Mouse (Mus musculus) heart, postnatal 0 days (tissue): ENCODE results near the gene Cst7. TPM values are rescaled to one million over a fixed set of nuclear protein-coding genes. Genes with fewer than 3 reads are reported as not detected.
A peak's percentile ranks its signal among the peaks of the same experiment; 100 is the strongest.

ENCODE experiments used
- ATAC-seq: fragments of 200-750 bp; cut with Nextera tagmentation; 2 replicates; pipeline ENCODE4 v1.8.0; 2017; ENCODE audit warnings: low read depth, moderate number of reproducible peaks, moderate library complexity; ENCODE audit not compliant: insufficient read depth
- DNase-seq: peaks from one replicate; pipeline ENCODE4 v3.0.0-alpha.2; 2016; ENCODE audit warnings: low spot score
- H3K27ac ChIP-seq: fragments of 300-500 bp; sonication (generic); 2 replicates; pipeline ENCODE4 v1.5.1; 2014; ENCODE audit warnings: low read depth, mild to moderate bottlenecking
- H3K27me3 ChIP-seq: fragments of 300-500 bp; sonication (generic); 2 replicates; pipeline ENCODE4 v1.6.1; 2014; ENCODE audit warnings: low read length, mixed read lengths; ENCODE audit not compliant: control insufficient read depth, insufficient read depth
- H3K36me3 ChIP-seq: fragments of 300-500 bp; sonication (generic); replicated peaks from 2 replicates; pipeline ENCODE4 v1.6.1; 2014; ENCODE audit warnings: low read length, mixed read lengths; ENCODE audit not compliant: control insufficient read depth, insufficient read depth
- H3K4me1 ChIP-seq: fragments of 300-500 bp; sonication (generic); 2 replicates; pipeline ENCODE4 v1.6.1; 2014; ENCODE audit warnings: antibody characterized with exemption; ENCODE audit not compliant: control insufficient read depth, insufficient read depth
- H3K4me2 ChIP-seq: fragments of 300-500 bp; sonication (generic); 2 replicates; pipeline ENCODE4 v1.6.1; 2014; ENCODE audit warnings: low read depth, mild to moderate bottlenecking, low read length, moderate library complexity
- H3K4me3 ChIP-seq: fragments of 300-500 bp; sonication (generic); 2 replicates; pipeline ENCODE4 v1.5.1; 2014; ENCODE audit warnings: low read depth, low read length
- H3K9ac ChIP-seq: fragments of 300-500 bp; sonication (generic); replicated peaks from 2 replicates; pipeline ENCODE4 v1.6.1; 2014; ENCODE audit warnings: low read depth, low read length, mixed read lengths
- H3K9me3 ChIP-seq: fragments of 300-500 bp; sonication (generic); replicated peaks from 2 replicates; pipeline ENCODE4 v1.6.1; 2016; ENCODE audit warnings: low read length; ENCODE audit not compliant: control insufficient read depth
- CTCF ChIP-seq: IDR thresholded peaks from 2 replicates; pipeline ENCODE4 v1.5.1; 2016; ENCODE audit warnings: antibody characterized with exemption, control low read depth, low read depth
- EP300 ChIP-seq: IDR thresholded peaks from 2 replicates; pipeline ENCODE4 v1.6.1; 2016; ENCODE audit warnings: antibody characterized with exemption, low read depth
- WGBS: fragments of 180-500 bp; shearing (Covaris S2); extraction: QIAGEN DNeasy Blood & Tissue Kit; methylation state at CpG from one replicate; pipeline ENCODE4 v1.1.7; 2014; 5-methylcytosine and 5-hydroxymethylcytosine counted together
- polyA plus RNA-seq: library from polyadenylated mRNA; unstranded; fragments of >200 nt; fragmentation: Nextera tagmentation; extraction: Ambion mirVana; gene quantifications from 2 replicates; pipeline ENCODE4 v1.2.1, GENCODE M21; 2015
- total RNA-seq: library from RNA; depleted of rRNA; stranded (reverse); fragments of >200 nt; gene quantifications from 2 replicates; pipeline ENCODE4 v1.2.3, GENCODE M21; 2014; ENCODE audit warnings: low replicate concordance; rRNA removed

Cst7 gene
- total and polyA plus RNA-seq, 2 experiments from 2014 or later: 0.12 TPM; not detected in 1

GRCm38 (mm10) chr2:150608872-150609560 is 38.8 kb downstream of the Cst7 start:
- peak overlapping the region; percentile 87 for H3K4me3 ChIP-seq
- under 1% methylated on average over 10 of the region's 10 CpGs for WGBS
- DNase-seq (peak; percentile 82), ATAC-seq (peak; percentile 50; the same call in 1 of the 2 replicates)
- H3K4me2 ChIP-seq: peak overlapping the region; percentile 98
- H3K36me3 ChIP-seq: no peaks in the 10 kb centered on the region
- no peaks in the 10 kb centered on the region for H3K4me1 ChIP-seq
- peak overlapping the region; percentile 83 for H3K9ac ChIP-seq
- no peaks in the 10 kb centered on the region for H3K9me3 ChIP-seq
- no peaks in the 10 kb centered on the region for H3K27me3 ChIP-seq
- peak overlapping the region; percentile 62 for H3K27ac ChIP-seq
- TF ChIP-seq CTCF (peak; percentile 94), EP300 (no peak)

- H3K27ac ChIP-seq: no peak overlapping the region
- H3K4me1 ChIP-seq: no peaks in the 10 kb centered on the region
- ATAC-seq: no peak
- no peak overlapping the region for H3K4me3 ChIP-seq
- no peak overlapping the region for H3K4me2 ChIP-seq
- no peaks in the 10 kb centered on the region for H3K36me3 ChIP-seq
- no peak overlapping the region for H3K9ac ChIP-seq
- H3K27me3 ChIP-seq: no peaks in the 10 kb centered on the region
- no peaks in the 10 kb centered on the region for H3K9me3 ChIP-seq
- TF ChIP-seq CTCF (no peak), EP300 (no peak)
- DNase-seq: no peak
- WGBS: 61% methylated on average over 3 of the region's 3 CpGs
Measured at GRCm38 (mm10) chr2:150610097-150610496, 39.9 kb downstream of the Cst7 start.

- no peak overlapping the region for H3K9ac ChIP-seq
- H3K4me1 ChIP-seq: no peaks in the 10 kb centered on the region
- H3K27me3 ChIP-seq: no peaks in the 10 kb centered on the region
- 43% methylated on average over 3 of the region's 3 CpGs for WGBS
- peaks cover 15% of the 10 kb centered on the region for H3K36me3 ChIP-seq
- TF ChIP-seq EP300 (no peak), CTCF (no peak)
- no peaks in the 10 kb centered on the region for H3K9me3 ChIP-seq
- H3K4me2 ChIP-seq: no peak overlapping the region
- no peak for ATAC-seq
- no peak overlapping the region for H3K4me3 ChIP-seq
- DNase-seq: no peak
- no peak overlapping the region for H3K27ac ChIP-seq
Measured at GRCm38 (mm10) chr2:150621698-150622097, 51.5 kb downstream of the Cst7 start.

DNA sequence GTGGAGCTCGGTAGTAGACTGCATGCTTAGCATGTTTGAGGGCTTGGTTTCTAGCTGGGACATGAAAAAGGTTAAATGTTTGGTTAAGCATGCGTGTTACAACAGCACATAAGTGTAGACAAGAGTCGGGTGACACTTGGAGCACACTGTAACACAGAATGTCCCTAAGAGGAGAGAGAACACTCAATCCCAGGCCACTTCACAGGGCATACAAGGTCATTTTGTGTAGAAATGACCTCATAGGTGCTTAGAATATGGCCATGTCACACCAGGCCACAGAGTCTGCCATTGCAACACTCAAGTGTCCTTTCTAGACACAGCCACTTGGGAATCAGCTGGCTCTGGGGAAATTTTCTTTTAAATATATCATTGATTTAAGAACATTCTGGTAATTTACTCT is 53.7 kb downstream of the Cst7 start:
- DNase-seq: no peak
- Histone ChIP-seq H3K9ac (no peak overlapping the region), H3K9me3 (no peaks in the 10 kb centered on the region), H3K4me3 (no peak overlapping the region), H3K4me1 (no peaks in the 10 kb centered on the region), H3K27me3 (no peaks in the 10 kb centered on the region), H3K27ac (no peak overlapping the region), H3K4me2 (no peak overlapping the region), H3K36me3 (peaks cover 9% of the 10 kb centered on the region)
- no peak for ATAC-seq
- WGBS: 74% methylated on average over 3 of the region's 3 CpGs
- TF ChIP-seq CTCF (no peak), EP300 (no peak)

GRCm38 (mm10) chr2:150624926-150625325 is 54.7 kb downstream of the Cst7 start:
- Histone ChIP-seq H3K4me2 (no peak overlapping the region), H3K27ac (no peak overlapping the region), H3K9me3 (no peaks in the 10 kb centered on the region), H3K4me3 (no peak overlapping the region), H3K9ac (no peak overlapping the region), H3K4me1 (no peaks in the 10 kb centered on the region), H3K36me3 (peaks cover 3% of the 10 kb centered on the region), H3K27me3 (no peaks in the 10 kb centered on the region)
- WGBS: 83% methylated on average over 8 of the region's 8 CpGs
- ATAC-seq: no peak
- no peak for DNase-seq
- TF ChIP-seq EP300 (no peak), CTCF (no peak)

GRCm38 (mm10) chr2:150627140-150627539 is 56.9 kb downstream of the Cst7 start:
- WGBS: 53% methylated on average over 6 of the region's 6 CpGs
- no peak overlapping the region for H3K4me2 ChIP-seq
- no peak for TF ChIP-seq EP300
- no peak for TF ChIP-seq CTCF
- H3K27me3 ChIP-seq: no peaks in the 10 kb centered on the region
- H3K36me3 ChIP-seq: no peaks in the 10 kb centered on the region; the same call in none of the 2 replicates
- ATAC-seq (no peak), DNase-seq (no peak)
- no peak overlapping the region for H3K27ac ChIP-seq
- H3K4me3 ChIP-seq: no peak overlapping the region
- no peaks in the 10 kb centered on the region for H3K9me3 ChIP-seq
- no peaks in the 10 kb centered on the region for H3K4me1 ChIP-seq
- no peak overlapping the region for H3K9ac ChIP-seq

Other genes starting within 250 kb of the Cst7 start
- not detected in 2 replicates for gene Gm10130, start 246.7 kb upstream of the Cst7 start, total RNA-seq
- gene Gm10130, start 246.7 kb upstream of the Cst7 start, polyA plus RNA-seq: 0.67 and 1.2 TPM in 2 replicates
- gene 3300002I08Rik, start 207.7 kb upstream of the Cst7 start, total RNA-seq: 10.7 TPM in 1 of 2 replicates, not detected in the other
- gene 3300002I08Rik, start 207.7 kb upstream of the Cst7 start, polyA plus RNA-seq: 2.9 and 3.6 TPM in 2 replicates
- gene Zfp442, start 118.9 kb upstream of the Cst7 start, total RNA-seq: 0.95 and 1.9 TPM in 2 replicates
- 3.0 and 4.1 TPM in 2 replicates for gene Zfp442, start 118.9 kb upstream of the Cst7 start, polyA plus RNA-seq
- gene Zfp345, start 85.3 kb upstream of the Cst7 start, total RNA-seq: not detected in 2 replicates
- 0.04 TPM in 1 of 2 replicates, not detected in the other for gene Zfp345, start 85.3 kb upstream of the Cst7 start, polyA plus RNA-seq
- 8.5 and 14.4 TPM in 2 replicates for gene Apmap, start 38.2 kb downstream of the Cst7 start, total RNA-seq
- 19.0 and 19.8 TPM in 2 replicates for gene Apmap, start 38.2 kb downstream of the Cst7 start, polyA plus RNA-seq
- gene Acss1, start 98.1 kb downstream of the Cst7 start, total RNA-seq: 43.0 and 59.2 TPM in 2 replicates
- gene Acss1, start 98.1 kb downstream of the Cst7 start, polyA plus RNA-seq: 17.0 and 18.5 TPM in 2 replicates
- not detected in 2 replicates for gene Vsx1, start 118.9 kb downstream of the Cst7 start, total RNA-seq
- gene Vsx1, start 118.9 kb downstream of the Cst7 start, polyA plus RNA-seq: not detected in 2 replicates
- 16.9 and 25.8 TPM in 2 replicates for gene Entpd6, start 178.6 kb downstream of the Cst7 start, total RNA-seq
- gene Entpd6, start 178.6 kb downstream of the Cst7 start, polyA plus RNA-seq: 17.3 and 17.4 TPM in 2 replicates
- 489 and 581 TPM in 2 replicates for gene Pygb, start 216.3 kb downstream of the Cst7 start, total RNA-seq
- gene Pygb, start 216.3 kb downstream of the Cst7 start, polyA plus RNA-seq: 255 and 282 TPM in 2 replicates